Mouse (Mus musculus): ENCODE measurements at regions not wholly inside any gene's neighbourhood (a gene's known extent, or its start where the extent isn't known, plus 50 kb on each side); places are given as distances from the start of the nearest gene placed in this dataset.
A peak's percentile ranks its signal among the peaks of the same experiment; 100 is the strongest.

GRCm38 (mm10) chr1:35653119-35653956, 414.9 kb upstream of the Hs6st1 start:
- Histone ChIP-seq H3K4me2 (replicated peaks) (no peak overlapping the region), H3K27me3 (no peaks in the 10 kb centered on the region), H3K27ac (replicated peaks) (no peak overlapping the region), H3K9me3 (no peaks in the 10 kb centered on the region), H3K4me1 (no peaks in the 10 kb centered on the region), H3K9ac (replicated peaks) (no peak overlapping the region), H3K4me3 (no peak overlapping the region), H3K36me3 (no peaks in the 10 kb centered on the region)
- WGBS: 71% methylated on average over 13 of the region's 13 CpGs
- peak; percentile 56; the same call in 1 of the 2 replicates for ATAC-seq (ENCODE audit: low FRiP score, low read depth)

- no peak for ATAC-seq (ENCODE audit: low FRiP score, low read depth)
- Histone ChIP-seq H3K4me1 (no peaks in the 10 kb centered on the region), H3K4me2 (replicated peaks) (no peak overlapping the region), H3K4me3 (no peak overlapping the region), H3K9ac (replicated peaks) (no peak overlapping the region), H3K27me3 (no peaks in the 10 kb centered on the region), H3K27ac (replicated peaks) (no peak overlapping the region), H3K36me3 (no peaks in the 10 kb centered on the region), H3K9me3 (no peaks in the 10 kb centered on the region)
- WGBS: 82% methylated on average over 4 of the region's 4 CpGs
These were observed 405.2 kb upstream of the Hs6st1 start for GRCm38 (mm10) chr1:35663006-35663405.

- Histone ChIP-seq H3K4me3 (no peak overlapping the region), H3K4me2 (replicated peaks) (no peak overlapping the region), H3K27me3 (no peaks in the 10 kb centered on the region), H3K36me3 (no peaks in the 10 kb centered on the region), H3K9ac (replicated peaks) (no peak overlapping the region), H3K27ac (replicated peaks) (no peak overlapping the region), H3K4me1 (no peaks in the 10 kb centered on the region), H3K9me3 (0 out of 2 replicates have a peak, but pooled peaks cover 2% of the 10 kb centered on the region)
- 82% methylated on average over 4 of the region's 4 CpGs for WGBS
- no peak for ATAC-seq (ENCODE audit: low FRiP score, low read depth)
These were observed 394.7 kb upstream of the Hs6st1 start for GRCm38 (mm10) chr1:35673524-35673923.

- Histone ChIP-seq H3K27me3 (no peaks in the 10 kb centered on the region), H3K4me2 (replicated peaks) (no peak overlapping the region), H3K9me3 (0 out of 2 replicates have a peak, but pooled peaks cover 2% of the 10 kb centered on the region), H3K4me1 (no peaks in the 10 kb centered on the region), H3K4me3 (no peak overlapping the region), H3K9ac (replicated peaks) (no peak overlapping the region), H3K36me3 (no peaks in the 10 kb centered on the region), H3K27ac (replicated peaks) (no peak overlapping the region)
- ATAC-seq (ENCODE audit: low FRiP score, low read depth): no peak
- WGBS: 94% methylated on average over 1 of the region's 1 CpGs
These were observed 394.2 kb upstream of the Hs6st1 start for GRCm38 (mm10) chr1:35673992-35674391.

GRCm38 (mm10) chr1:35682511-35682949, 385.7 kb upstream of the Hs6st1 start:
- Histone ChIP-seq H3K27me3 (no peaks in the 10 kb centered on the region), H3K4me2 (replicated peaks) (no peak overlapping the region), H3K9me3 (0 out of 2 replicates have a peak, but pooled peaks cover 2% of the 10 kb centered on the region), H3K36me3 (no peaks in the 10 kb centered on the region), H3K9ac (replicated peaks) (no peak overlapping the region), H3K4me1 (no peaks in the 10 kb centered on the region), H3K4me3 (no peak overlapping the region), H3K27ac (replicated peaks) (no peak overlapping the region)
- no peak for ATAC-seq (ENCODE audit: low FRiP score, low read depth)
- 88% methylated on average over 8 of the region's 8 CpGs for WGBS

- ATAC-seq (ENCODE audit: low FRiP score, low read depth): no peak
- H3K4me2 ChIP-seq (replicated peaks): no peak overlapping the region
- no peaks in the 10 kb centered on the region for H3K36me3 ChIP-seq
- no peaks in the 10 kb centered on the region for H3K9me3 ChIP-seq
- H3K9ac ChIP-seq (replicated peaks): no peak overlapping the region
- H3K4me3 ChIP-seq: no peak overlapping the region
- no peaks in the 10 kb centered on the region for H3K4me1 ChIP-seq
- WGBS: 47% methylated on average over 6 of the region's 6 CpGs
- H3K27ac ChIP-seq (replicated peaks): no peak overlapping the region
- H3K27me3 ChIP-seq: no peaks in the 10 kb centered on the region
These were observed 382.5 kb upstream of the Hs6st1 start for GRCm38 (mm10) chr1:35685651-35686050.

GRCm38 (mm10) chr1:35694349-35694748, 373.9 kb upstream of the Hs6st1 start:
- Histone ChIP-seq H3K4me1 (peaks cover 36% of the 10 kb centered on the region), H3K9ac (replicated peaks) (no peak overlapping the region), H3K4me3 (no peak overlapping the region), H3K9me3 (0 out of 2 replicates have a peak, but pooled peaks cover 4% of the 10 kb centered on the region), H3K27me3 (peaks cover 4% of the 10 kb centered on the region; the same call in 1 of the 2 replicates), H3K4me2 (replicated peaks) (no peak overlapping the region), H3K36me3 (no peaks in the 10 kb centered on the region), H3K27ac (replicated peaks) (peak overlapping the region; percentile 75)
- ATAC-seq (ENCODE audit: low FRiP score, low read depth): no peak
- 13% methylated on average over 3 of the region's 3 CpGs for WGBS

GRCm38 (mm10) chr1:35694775-35695591, 373.2 kb upstream of the Hs6st1 start:
- peak; percentile 88 for ATAC-seq (ENCODE audit: low FRiP score, low read depth)
- peaks cover 7% of the 10 kb centered on the region; the same call in 1 of the 2 replicates for H3K9me3 ChIP-seq
- 12% methylated on average over 14 of the region's 15 CpGs for WGBS
- no peak overlapping the region for H3K4me3 ChIP-seq
- H3K27ac ChIP-seq (replicated peaks): peak overlapping the region; percentile 75
- no peaks in the 10 kb centered on the region for H3K36me3 ChIP-seq
- H3K9ac ChIP-seq (replicated peaks): no peak overlapping the region
- H3K4me1 ChIP-seq: peaks cover 36% of the 10 kb centered on the region
- H3K4me2 ChIP-seq (replicated peaks): peak overlapping the region; percentile 16; the same call in 1 of the 2 replicates
- H3K27me3 ChIP-seq: peaks cover 4% of the 10 kb centered on the region; the same call in 1 of the 2 replicates

GRCm38 (mm10) chr1:35697218-35697617, 371.0 kb upstream of the Hs6st1 start:
- H3K9me3 ChIP-seq: peaks cover 7% of the 10 kb centered on the region; the same call in 1 of the 2 replicates
- H3K9ac ChIP-seq (replicated peaks): no peak overlapping the region
- no peak for ATAC-seq (ENCODE audit: low FRiP score, low read depth)
- H3K36me3 ChIP-seq: no peaks in the 10 kb centered on the region
- H3K4me1 ChIP-seq: peaks cover 41% of the 10 kb centered on the region
- 3% methylated on average over 4 of the region's 4 CpGs for WGBS
- H3K4me2 ChIP-seq (replicated peaks): no peak overlapping the region
- H3K27me3 ChIP-seq: peaks cover 4% of the 10 kb centered on the region; the same call in 1 of the 2 replicates
- H3K4me3 ChIP-seq: no peak overlapping the region
- H3K27ac ChIP-seq (replicated peaks): peak overlapping the region; percentile 72; the same call in 1 of the 2 replicates

- peaks cover 4% of the 10 kb centered on the region; the same call in 1 of the 2 replicates for H3K27me3 ChIP-seq
- peaks cover 3% of the 10 kb centered on the region; the same call in 1 of the 2 replicates for H3K9me3 ChIP-seq
- no peaks in the 10 kb centered on the region for H3K36me3 ChIP-seq
- peak overlapping the region; percentile 72 for H3K27ac ChIP-seq (replicated peaks)
- WGBS: 4% methylated on average over 10 of the region's 10 CpGs
- H3K4me1 ChIP-seq: peaks cover 41% of the 10 kb centered on the region
- ATAC-seq (ENCODE audit: low FRiP score, low read depth): no peak
- H3K4me3 ChIP-seq: no peak overlapping the region
- no peak overlapping the region; the same call in 1 of the 2 replicates for H3K9ac ChIP-seq (replicated peaks)
- H3K4me2 ChIP-seq (replicated peaks): no peak overlapping the region
These were observed 370.2 kb upstream of the Hs6st1 start for GRCm38 (mm10) chr1:35697834-35698500.

GRCm38 (mm10) chr1:35702585-35702984, 365.6 kb upstream of the Hs6st1 start:
- Histone ChIP-seq H3K4me1 (peaks cover 12% of the 10 kb centered on the region), H3K27ac (replicated peaks) (no peak overlapping the region), H3K9ac (replicated peaks) (no peak overlapping the region), H3K27me3 (no peaks in the 10 kb centered on the region), H3K4me2 (replicated peaks) (no peak overlapping the region), H3K9me3 (peaks cover 3% of the 10 kb centered on the region; the same call in 1 of the 2 replicates), H3K36me3 (no peaks in the 10 kb centered on the region), H3K4me3 (no peak overlapping the region)
- 83% methylated on average over 1 of the region's 1 CpGs for WGBS
- ATAC-seq (ENCODE audit: low FRiP score, low read depth): no peak

All from midbrain, embryonic 12.5 days (tissue).